Mouse (Mus musculus): Measurements from ENCODE around the gene Tmem129. TPM values are rescaled to one million over a fixed set of nuclear protein-coding genes. Genes with fewer than 3 reads are reported as not detected.

Gene Tmem129
- total and polyA plus RNA-seq, 3 experiments: 40.2 to 51.3 TPM; not detected in 1

DNA sequence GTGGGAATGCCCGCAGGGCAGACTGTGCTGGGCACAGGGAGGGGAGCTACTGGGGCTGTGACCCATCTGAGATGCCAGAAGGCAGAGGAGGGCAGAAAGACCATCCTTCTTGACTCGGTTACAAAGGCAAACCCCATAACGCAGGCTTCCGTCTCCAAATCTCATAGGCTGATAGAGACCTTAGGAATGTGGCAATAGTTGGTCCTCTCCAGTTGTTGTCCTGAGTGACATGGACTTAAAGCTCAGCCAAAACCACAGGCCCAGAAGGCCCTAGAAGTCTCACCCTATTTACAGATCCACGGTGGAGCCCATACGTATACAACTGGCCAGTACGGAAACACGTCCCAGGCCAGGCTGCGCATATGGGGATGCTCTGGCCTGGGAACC lies 36.2 kb upstream of the Tmem129 start:
- no peaks in the 10 kb centered on the region for H3K36me3 ChIP-seq (ENCODE audit: control insufficient read depth in 1 of 2, insufficient read depth in 2 of 2, low read length in 2 of 2)
- H3K27me3 ChIP-seq (ENCODE audit: control insufficient read depth in 1 of 2, insufficient read depth in 2 of 2, low read length in 2 of 2): peaks cover 2 to 11% of the 10 kb centered on the region in 2 experiments
- H3K4me3 ChIP-seq (ENCODE audit: control insufficient read depth in 1 of 2, insufficient read depth in 1 of 2, low read depth in 2 of 2, low read length in 2 of 2): no peak overlapping the region
- no peaks in the 10 kb centered on the region for H3K4me1 ChIP-seq (ENCODE audit: control insufficient read depth in 1 of 2, insufficient read depth in 2 of 2, low read length in 2 of 2)
- H3K9me3 ChIP-seq (replicated peaks; ENCODE audit: insufficient read depth, low read length): no peaks in the 10 kb centered on the region
- no peak for DNase-seq (ENCODE audit: low read depth, low spot score)
- no peak overlapping the region for H3K27ac ChIP-seq (ENCODE audit: control insufficient read depth, low read depth, low read length)
- TF ChIP-seq EP300 (IDR thresholded peaks at IDR 0.05; ENCODE audit: low read depth in 1 of 2, low read length in 2 of 2): no peak
- no peak for TF ChIP-seq MEF2A (IDR thresholded peaks at IDR 0.05; ENCODE audit: extremely low read depth, insufficient replicate concordance, low read depth, low read length, poor library complexity, severe bottlenecking)
- TF ChIP-seq RCOR1 (IDR thresholded peaks at IDR 0.05; ENCODE audit: low read depth, low read length): no peak
- TF ChIP-seq MXI1 (IDR thresholded peaks at IDR 0.05; ENCODE audit: low read depth, low read length): no peak
- no peak for TF ChIP-seq ETS1 (IDR thresholded peaks at IDR 0.05; ENCODE audit: low read depth, low read length)
- H3K79me2 ChIP-seq (ENCODE audit: control insufficient read depth, insufficient read depth, low read length, poor library complexity): no peaks in the 10 kb centered on the region
- no peak overlapping the region for H3K9ac ChIP-seq (ENCODE audit: control insufficient read depth, low read depth, low read length, poor library complexity, severe bottlenecking)

DNA sequence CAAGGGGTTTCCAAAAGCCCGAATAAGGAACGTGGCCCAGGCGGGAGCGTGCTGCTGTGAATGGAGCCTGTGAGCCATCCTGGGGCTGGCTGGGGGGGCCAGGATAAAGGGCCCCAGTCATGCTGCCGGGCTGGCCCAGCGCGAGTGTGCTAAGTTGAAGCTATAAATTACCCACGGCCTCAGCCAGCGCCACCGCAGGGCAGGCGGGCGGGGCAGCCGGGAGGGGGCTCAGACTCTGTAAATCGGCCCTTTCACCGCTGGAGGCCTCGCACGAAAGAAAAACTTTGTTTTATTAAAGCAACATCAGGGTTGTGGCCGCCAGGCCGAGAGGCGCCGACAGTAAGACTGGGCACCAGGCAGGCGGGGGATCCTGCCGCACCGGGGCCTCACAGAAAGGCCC lies 34.2 kb upstream of the Tmem129 start:
- Histone ChIP-seq H3K9me3 (replicated peaks; ENCODE audit: insufficient read depth, low read length) (no peaks in the 10 kb centered on the region), H3K27ac (ENCODE audit: control insufficient read depth, low read depth, low read length) (no peak overlapping the region), H3K9ac (ENCODE audit: control insufficient read depth, low read depth, low read length, poor library complexity, severe bottlenecking) (no peak overlapping the region), H3K4me1 (ENCODE audit: control insufficient read depth in 1 of 2, insufficient read depth in 2 of 2, low read length in 2 of 2) (peaks cover 0 to 9% of the 10 kb centered on the region in 2 experiments; a peak in 1 of 4 replicates), H3K4me3 (ENCODE audit: control insufficient read depth in 1 of 2, insufficient read depth in 1 of 2, low read depth in 2 of 2, low read length in 2 of 2) (no peak overlapping the region), H3K27me3 (ENCODE audit: control insufficient read depth in 1 of 2, insufficient read depth in 2 of 2, low read length in 2 of 2) (peaks cover 2 to 11% of the 10 kb centered on the region in 2 experiments), H3K79me2 (ENCODE audit: control insufficient read depth, insufficient read depth, low read length, poor library complexity) (no peaks in the 10 kb centered on the region), H3K36me3 (ENCODE audit: control insufficient read depth in 1 of 2, insufficient read depth in 2 of 2, low read length in 2 of 2) (no peaks in the 10 kb centered on the region)
- no peak for TF ChIP-seq MYC (IDR thresholded peaks at IDR 0.05; ENCODE audit: low read depth, low read length)
- TF ChIP-seq MAX (IDR thresholded peaks at IDR 0.05; ENCODE audit: low read length): no peak
- TF ChIP-seq ZMIZ1 (IDR thresholded peaks at IDR 0.05; ENCODE audit: low read depth, low read length): no peak
- no peak for TF ChIP-seq TCF12 (IDR thresholded peaks at IDR 0.05; ENCODE audit: low read depth, low read length)
- TF ChIP-seq USF2 (IDR thresholded peaks at IDR 0.05; ENCODE audit: borderline replicate concordance in 1 of 2, insufficient read depth in 1 of 2, low read depth in 1 of 2, low read length in 2 of 2): no peak
- TF ChIP-seq UBTF (IDR thresholded peaks at IDR 0.05; ENCODE audit: borderline replicate concordance, insufficient read depth, low read depth, low read length): no peak
- no peak for TF ChIP-seq MEF2A (IDR thresholded peaks at IDR 0.05; ENCODE audit: extremely low read depth, insufficient replicate concordance, low read depth, low read length, poor library complexity, severe bottlenecking)
- TF ChIP-seq RCOR1 (IDR thresholded peaks at IDR 0.05; ENCODE audit: low read depth, low read length): no peak
- TF ChIP-seq TAL1 (IDR thresholded peaks at IDR 0.05; ENCODE audit: low read length): no peak
- TF ChIP-seq JUND (IDR thresholded peaks at IDR 0.05; ENCODE audit: low read depth, low read length): no peak
- no peak for TF ChIP-seq USF1 (IDR thresholded peaks at IDR 0.05; ENCODE audit: low read depth, low read length)
- no peak for TF ChIP-seq POLR2AphosphoS2 (IDR thresholded peaks at IDR 0.05; ENCODE audit: low read length)
- TF ChIP-seq MAFK (IDR thresholded peaks at IDR 0.05; ENCODE audit: borderline replicate concordance, low read depth, low read length): no peak
- no peak for TF ChIP-seq NELFE (IDR thresholded peaks at IDR 0.05; ENCODE audit: low read depth, low read length)
- no peak for TF ChIP-seq POLR2AphosphoS5 (IDR thresholded peaks at IDR 0.05; ENCODE audit: borderline replicate concordance, low read depth, low read length)
- no peak for TF ChIP-seq ELF1 (IDR thresholded peaks at IDR 0.05; ENCODE audit: low read depth, low read length)
- no peak for TF ChIP-seq RAD21 (IDR thresholded peaks at IDR 0.05; ENCODE audit: low read depth, low read length)
- DNase-seq (ENCODE audit: low read depth, low spot score): no peak

All from MEL (cell line).